Mouse (Mus musculus): ENCODE measurements around the gene Tmem132c.

DNA sequence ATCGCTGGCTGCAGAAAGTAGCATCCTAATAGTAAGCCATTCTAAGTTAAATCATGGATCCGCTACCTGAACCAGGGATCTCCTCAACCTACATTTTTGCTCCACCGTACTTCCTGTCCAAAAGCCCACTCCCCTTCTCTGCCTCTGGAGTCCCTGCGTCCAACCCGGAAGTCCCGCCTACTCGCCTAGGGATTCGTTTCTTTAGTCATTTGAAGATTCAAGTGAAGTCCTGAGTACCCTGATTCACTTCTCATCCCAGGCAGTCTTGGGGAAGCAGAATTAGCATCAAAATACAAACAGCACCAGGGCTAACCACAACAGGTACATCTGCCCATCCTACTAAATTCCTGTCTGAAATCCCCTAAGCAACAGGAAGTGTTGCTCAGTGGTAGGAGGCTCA, 36.7 kb upstream of the Tmem132c start:
- TF ChIP-seq CTCF (IDR thresholded peaks at IDR 0.05; ENCODE audit: borderline replicate concordance, extremely low read depth, insufficient read depth, insufficient read length) (no peak), POLR2A (IDR thresholded peaks at IDR 0.05; ENCODE audit: borderline replicate concordance, extremely low read depth, insufficient read depth, insufficient read length, poor library complexity, severe bottlenecking) (no peak)
